Mouse (Mus musculus) MEL-GATA-1-ER (cell line): ENCODE results near the gene Tyk2.

Experiments used
- DNase-seq: peaks from one replicate; pipeline ENCODE4 v3.0.0-alpha.2; 2012; ENCODE audit warnings: low read depth; ENCODE audit errors: extremely low read depth

The Tyk2 gene

GRCm38 (mm10) chr9:21067006-21067684 is 63.9 kb downstream of the Tyk2 start, which contains the start of gene Zglp1:
TSS of gene Zglp1 (minus strand) at chr9:21067093.
- no peak for DNase-seq

GRCm38 (mm10) chr9:21062928-21063327 is 68.1 kb downstream of the Tyk2 start:
- DNase-seq: no peak
